Mouse (Mus musculus) stomach, embryonic 16.5 days (tissue): ENCODE data around the gene Dhcr24. TPM values are rescaled to one million over a fixed set of nuclear protein-coding genes. Genes with fewer than 3 reads are reported as not detected.

ENCODE experiments used
- ATAC-seq: fragments of 200-750 bp; cut with Nextera tagmentation; 2 replicates; pipeline ENCODE4 v1.8.0; 2017; ENCODE audit warnings: moderate number of reproducible peaks, moderate TSS enrichment; ENCODE audit not compliant: insufficient read depth, low FRiP score
- H3K27ac ChIP-seq: fragments of 300-500 bp; sonication (generic); 2 replicates; pipeline ENCODE4 v1.5.1; 2014; ENCODE audit warnings: low read length
- H3K27me3 ChIP-seq: fragments of 300-500 bp; sonication (generic); 2 replicates; pipeline ENCODE4 v1.6.1; 2014; ENCODE audit warnings: low read length, control low read depth, mixed read lengths; ENCODE audit not compliant: control insufficient read depth, insufficient read depth
- H3K36me3 ChIP-seq: fragments of 300-500 bp; sonication (generic); 2 replicates; pipeline ENCODE4 v1.6.1; 2014; ENCODE audit warnings: low read length; ENCODE audit not compliant: control insufficient read depth, insufficient read depth
- H3K4me1 ChIP-seq: fragments of 300-500 bp; sonication (generic); 2 replicates; pipeline ENCODE4 v1.6.1; 2014; ENCODE audit warnings: low read length, control low read depth, mixed read lengths; ENCODE audit not compliant: control insufficient read depth, insufficient read depth
- H3K4me2 ChIP-seq: fragments of 300-500 bp; sonication (generic); 2 replicates; pipeline ENCODE4 v1.6.1; 2014; ENCODE audit warnings: low read depth, low read length, mixed read lengths
- H3K4me3 ChIP-seq: fragments of 300-500 bp; sonication (generic); replicated peaks from 2 replicates; pipeline ENCODE4 v1.5.1; 2014; ENCODE audit warnings: mild to moderate bottlenecking, low read length
- H3K9ac ChIP-seq: fragments of 300-500 bp; sonication (generic); 2 replicates; pipeline ENCODE4 v1.6.1; 2014; ENCODE audit warnings: low read length
- H3K9me3 ChIP-seq: fragments of 300-500 bp; sonication (generic); replicated peaks from 2 replicates; pipeline ENCODE4 v1.6.1; 2016; ENCODE audit warnings: low read length, control low read depth; ENCODE audit not compliant: control insufficient read depth
- WGBS: fragments of 180-500 bp; shearing (Covaris S2); extraction: QIAGEN DNeasy Blood & Tissue Kit; methylation state at CpG from one replicate; pipeline ENCODE4 v1.1.7; 2014; 5-methylcytosine and 5-hydroxymethylcytosine counted together
- polyA plus RNA-seq: library from polyadenylated mRNA; unstranded; fragments of >200 nt; fragmentation: Nextera tagmentation; extraction: Ambion mirVana; gene quantifications from 2 replicates; pipeline ENCODE4 v1.2.1, GENCODE M21; 2015

Dhcr24 gene
- polyA plus RNA-seq, 1 experiment from 2014 or later = 4.2 TPM

GRCm38 (mm10) chr4:106590871-106591270 lies 30.0 kb downstream of the Dhcr24 start:
- Histone ChIP-seq H3K27ac (no peak overlapping the region), H3K9ac (no peak overlapping the region), H3K4me1 (no peaks in the 10 kb centered on the region), H3K4me2 (no peak overlapping the region), H3K4me3 (no peak overlapping the region), H3K9me3 (no peaks in the 10 kb centered on the region), H3K27me3 (no peaks in the 10 kb centered on the region), H3K36me3 (peaks cover 12% of the 10 kb centered on the region)
- WGBS = 83% methylated on average over 9 of the region's 9 CpGs
- no peak for ATAC-seq

- Histone ChIP-seq H3K9me3 (no peaks in the 10 kb centered on the region), H3K4me2 (no peak overlapping the region), H3K27me3 (no peaks in the 10 kb centered on the region), H3K36me3 (no peaks in the 10 kb centered on the region), H3K27ac (no peak overlapping the region), H3K4me3 (no peak overlapping the region), H3K9ac (no peak overlapping the region), H3K4me1 (no peaks in the 10 kb centered on the region)
- 55% methylated on average over 7 of the region's 7 CpGs for WGBS
- no peak for ATAC-seq
These were observed 32.8 kb downstream of the Dhcr24 start for GRCm38 (mm10) chr4:106593636-106594035.

- H3K36me3 ChIP-seq = no peaks in the 10 kb centered on the region
- H3K27me3 ChIP-seq = no peaks in the 10 kb centered on the region
- ATAC-seq = no peak
- no peak overlapping the region for H3K4me3 ChIP-seq
- WGBS = 59% methylated on average over 3 of the region's 3 CpGs
- H3K27ac ChIP-seq = no peak overlapping the region
- no peak overlapping the region for H3K9ac ChIP-seq
- no peaks in the 10 kb centered on the region for H3K9me3 ChIP-seq
- H3K4me1 ChIP-seq = no peaks in the 10 kb centered on the region
- no peak overlapping the region for H3K4me2 ChIP-seq
These were observed 35.4 kb downstream of the Dhcr24 start for GRCm38 (mm10) chr4:106596200-106596599.

- H3K9me3 ChIP-seq = no peaks in the 10 kb centered on the region
- no peak overlapping the region for H3K9ac ChIP-seq
- no peaks in the 10 kb centered on the region for H3K36me3 ChIP-seq
- no peak overlapping the region for H3K4me2 ChIP-seq
- H3K27me3 ChIP-seq = no peaks in the 10 kb centered on the region
- H3K4me1 ChIP-seq = no peaks in the 10 kb centered on the region
- WGBS = 81% methylated on average over 9 of the region's 9 CpGs
- no peak overlapping the region for H3K4me3 ChIP-seq
- H3K27ac ChIP-seq = no peak overlapping the region
- no peak for ATAC-seq
These were observed 36.2 kb downstream of the Dhcr24 start for GRCm38 (mm10) chr4:106597055-106597454.

- Histone ChIP-seq H3K9ac (no peak overlapping the region), H3K9me3 (no peaks in the 10 kb centered on the region), H3K4me2 (no peak overlapping the region), H3K4me1 (no peaks in the 10 kb centered on the region), H3K27ac (no peak overlapping the region), H3K27me3 (no peaks in the 10 kb centered on the region), H3K4me3 (no peak overlapping the region), H3K36me3 (no peaks in the 10 kb centered on the region)
- ATAC-seq = no peak
- WGBS = 75% methylated on average over 4 of the region's 4 CpGs
These were observed 36.9 kb downstream of the Dhcr24 start for GRCm38 (mm10) chr4:106597741-106598140.

GRCm38 (mm10) chr4:106599415-106599814 lies 38.6 kb downstream of the Dhcr24 start:
- no peak for ATAC-seq
- Histone ChIP-seq H3K9me3 (no peaks in the 10 kb centered on the region), H3K27ac (no peak overlapping the region), H3K4me2 (no peak overlapping the region), H3K36me3 (no peaks in the 10 kb centered on the region), H3K4me1 (no peaks in the 10 kb centered on the region), H3K9ac (no peak overlapping the region), H3K4me3 (no peak overlapping the region), H3K27me3 (no peaks in the 10 kb centered on the region)
- WGBS = 43% methylated on average over 1 of the region's 1 CpGs

GRCm38 (mm10) chr4:106600770-106601169 lies 39.9 kb downstream of the Dhcr24 start:
- H3K4me1 ChIP-seq = no peaks in the 10 kb centered on the region

GRCm38 (mm10) chr4:106606639-106607554 lies 46.1 kb downstream of the Dhcr24 start:
- no peaks in the 10 kb centered on the region for H3K4me1 ChIP-seq
- peak overlapping the region; percentile 14; the same call in 1 of the 2 replicates for H3K4me3 ChIP-seq
- no peaks in the 10 kb centered on the region for H3K36me3 ChIP-seq
- H3K27ac ChIP-seq = no peak overlapping the region
- peak; percentile 80 for ATAC-seq
- WGBS = 41% methylated on average over 18 of the region's 18 CpGs
- H3K27me3 ChIP-seq = no peaks in the 10 kb centered on the region
- H3K9me3 ChIP-seq = 0 out of 2 replicates have a peak, but pooled peaks cover 4% of the 10 kb centered on the region
- H3K9ac ChIP-seq = peak overlapping the region; percentile 43; the same call in 1 of the 2 replicates
- H3K4me2 ChIP-seq = peak overlapping the region; percentile 35

More at GRCm38 (mm10) chr4:106600770-106601169, 39.9 kb downstream of the Dhcr24 start:
- H3K9me3 ChIP-seq = no peaks in the 10 kb centered on the region
- no peak overlapping the region for H3K9ac ChIP-seq
- 74% methylated on average over 4 of the region's 4 CpGs for WGBS
- H3K4me3 ChIP-seq = no peak overlapping the region
- H3K36me3 ChIP-seq = no peaks in the 10 kb centered on the region
- H3K4me2 ChIP-seq = no peak overlapping the region
- no peak for ATAC-seq
- H3K27me3 ChIP-seq = no peaks in the 10 kb centered on the region
- H3K27ac ChIP-seq = no peak overlapping the region

- H3K9ac ChIP-seq = no peak overlapping the region
- no peak overlapping the region for H3K27ac ChIP-seq
- no peak for ATAC-seq
- H3K4me2 ChIP-seq = no peak overlapping the region
- no peak overlapping the region for H3K4me3 ChIP-seq
- H3K36me3 ChIP-seq = no peaks in the 10 kb centered on the region
- WGBS = 90% methylated on average over 1 of the region's 1 CpGs
- H3K27me3 ChIP-seq = no peaks in the 10 kb centered on the region
- no peaks in the 10 kb centered on the region for H3K4me1 ChIP-seq
- H3K9me3 ChIP-seq = 0 out of 2 replicates have a peak, but pooled peaks cover 4% of the 10 kb centered on the region
These were observed 47.1 kb downstream of the Dhcr24 start for GRCm38 (mm10) chr4:106607905-106608304.
